Mouse (Mus musculus): ENCODE results near the gene BC028528. TPM values are rescaled to one million over a fixed set of nuclear protein-coding genes. Genes with fewer than 3 reads are reported as not detected.
"Not testable (repeated sequence)": the region's sequence is repeated elsewhere in the genome, so short reads cannot be mapped to it uniquely, and the experiment has no call there.

BC028528 gene
- 9.5 and 14.8 TPM in 2 replicates for polyA plus RNA-seq (2012; rRNA removed)

- DNase-seq (ENCODE audit: low read depth) = no peak
Measured at GRCm38 (mm10) chr3:95891211-95892065, at the start of gene BC028528. Gene BC028528, minus strand, starts transcription at chr3:95892005.

- no peak for DNase-seq (ENCODE audit: low read depth)
Measured at GRCm38 (mm10) chr3:95938835-95939234, 47.0 kb upstream of the BC028528 start.

- no peak for DNase-seq (ENCODE audit: low read depth)
Measured at GRCm38 (mm10) chr3:95938217-95938616, 46.4 kb upstream of the BC028528 start.

GRCm38 (mm10) chr3:95934448-95934847 lies 42.6 kb upstream of the BC028528 start:
- no peak for DNase-seq (ENCODE audit: low read depth)

DNA sequence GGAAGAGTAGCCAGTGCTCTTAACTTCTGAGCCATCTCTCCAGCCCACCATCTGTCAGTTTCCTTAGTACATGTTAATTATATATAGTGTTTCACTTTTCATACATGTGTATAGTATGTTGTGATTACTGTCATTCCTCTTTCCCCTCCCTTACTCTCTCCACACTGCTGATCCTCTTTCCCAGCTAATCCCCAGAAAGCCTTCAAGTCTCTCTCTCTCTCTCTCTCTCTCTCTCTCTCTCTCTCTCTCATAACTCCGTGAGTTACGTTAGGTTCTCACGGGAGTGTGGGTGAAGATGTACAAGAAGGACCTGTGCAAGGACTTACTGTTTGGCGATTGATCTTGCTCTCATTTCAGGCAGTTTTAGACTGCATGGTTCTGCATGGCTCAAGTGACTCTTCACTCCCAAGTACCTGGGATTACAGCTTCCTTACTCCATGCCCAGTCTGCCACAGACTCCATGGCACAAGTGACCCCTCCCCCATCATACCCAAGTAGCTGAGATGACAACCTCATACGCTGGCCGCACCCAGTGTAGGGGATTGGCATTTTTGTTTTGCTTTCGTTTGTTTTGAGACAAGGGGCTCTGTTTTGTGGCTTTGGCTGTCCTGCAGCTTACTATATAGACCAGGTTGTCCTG lies 41.4 kb upstream of the BC028528 start:
- no peak for DNase-seq (ENCODE audit: low read depth)

DNA sequence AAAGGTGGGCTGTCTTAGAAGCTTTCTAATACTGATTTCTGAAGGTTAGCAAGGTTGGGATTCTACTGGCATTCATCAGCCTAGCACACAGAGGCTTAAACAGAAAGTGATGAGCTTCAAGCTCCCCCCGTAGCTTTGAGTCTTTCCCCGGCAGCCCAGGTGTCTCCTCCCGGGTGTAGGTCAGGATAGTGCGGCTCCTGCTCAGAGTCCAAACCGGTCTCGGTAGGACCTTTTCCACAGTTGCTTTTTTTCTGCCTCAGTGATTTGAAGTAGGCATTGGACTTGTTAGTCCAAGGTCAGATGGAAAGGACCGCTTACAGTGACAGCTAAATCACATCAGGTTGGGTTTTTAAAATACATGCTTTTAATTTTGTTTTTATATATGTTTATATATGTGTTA lies 40.8 kb upstream of the BC028528 start:
- no peak for DNase-seq (ENCODE audit: low read depth)

- DNase-seq (ENCODE audit: low read depth) = no peak
Measured at GRCm38 (mm10) chr3:95932157-95932556, 40.4 kb upstream of the BC028528 start.

GRCm38 (mm10) chr3:95931471-95931870 lies 39.7 kb upstream of the BC028528 start:
- DNase-seq (ENCODE audit: low read depth) = no peak

DNA sequence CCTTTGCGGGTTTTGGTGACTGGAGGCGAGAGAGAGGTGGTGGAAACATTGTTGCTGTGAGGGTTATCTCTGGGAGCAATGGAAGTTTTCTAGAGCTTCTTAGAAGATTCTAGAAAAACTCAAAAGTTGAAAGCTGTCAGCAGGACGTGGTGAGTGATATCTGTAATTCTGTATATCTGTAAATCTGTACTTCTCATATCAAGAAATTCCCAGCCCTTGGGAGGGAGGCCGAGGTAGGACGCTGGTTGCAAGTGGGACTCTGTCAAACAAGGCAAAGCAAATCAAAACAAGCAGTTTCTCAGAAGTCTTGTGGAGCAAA lies 38.6 kb upstream of the BC028528 start:
- no peak for DNase-seq (ENCODE audit: low read depth)

- no peak for DNase-seq (ENCODE audit: low read depth)
Measured at GRCm38 (mm10) chr3:95929581-95930470, 38.0 kb upstream of the BC028528 start.

GRCm38 (mm10) chr3:95928658-95929503 lies 37.1 kb upstream of the BC028528 start, which contains the start of gene Anp32e:
Gene Anp32e, plus strand, starts transcription at chr3:95929246.
- peak; percentile 97 for DNase-seq (ENCODE audit: low read depth)

- no peak for DNase-seq (ENCODE audit: low read depth)
Measured at GRCm38 (mm10) chr3:95928261-95928657, 36.5 kb upstream of the BC028528 start.

GRCm38 (mm10) chr3:95925087-95925486 lies 33.3 kb upstream of the BC028528 start:
- DNase-seq (ENCODE audit: low read depth) = no peak

- DNase-seq (ENCODE audit: low read depth) = no peak
Measured at GRCm38 (mm10) chr3:95924185-95924584, 32.4 kb upstream of the BC028528 start.

GRCm38 (mm10) chr3:95923429-95923828 lies 31.6 kb upstream of the BC028528 start:
- DNase-seq (ENCODE audit: low read depth) = not testable (repeated sequence)

DNA sequence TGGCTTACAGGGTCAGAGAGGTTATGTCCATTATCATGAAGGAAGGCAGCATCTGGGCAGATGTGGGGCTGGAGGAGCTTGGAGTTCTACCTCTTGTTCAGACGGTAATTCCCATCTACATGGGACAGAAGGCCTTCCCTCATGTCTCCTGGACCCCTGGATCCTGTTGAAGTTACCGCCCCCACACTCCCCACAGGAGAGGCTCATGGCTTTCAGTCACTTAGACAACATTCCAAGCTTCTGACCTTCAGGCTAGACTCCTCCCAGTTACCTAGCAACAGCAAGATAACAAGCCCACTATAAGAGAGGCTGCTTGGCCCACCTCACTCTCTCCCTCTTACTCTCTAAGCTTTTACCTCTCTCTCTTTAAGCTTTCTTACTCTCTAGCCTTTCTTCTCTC lies 28.7 kb upstream of the BC028528 start:
- not testable (repeated sequence) for DNase-seq (ENCODE audit: low read depth)

DNA sequence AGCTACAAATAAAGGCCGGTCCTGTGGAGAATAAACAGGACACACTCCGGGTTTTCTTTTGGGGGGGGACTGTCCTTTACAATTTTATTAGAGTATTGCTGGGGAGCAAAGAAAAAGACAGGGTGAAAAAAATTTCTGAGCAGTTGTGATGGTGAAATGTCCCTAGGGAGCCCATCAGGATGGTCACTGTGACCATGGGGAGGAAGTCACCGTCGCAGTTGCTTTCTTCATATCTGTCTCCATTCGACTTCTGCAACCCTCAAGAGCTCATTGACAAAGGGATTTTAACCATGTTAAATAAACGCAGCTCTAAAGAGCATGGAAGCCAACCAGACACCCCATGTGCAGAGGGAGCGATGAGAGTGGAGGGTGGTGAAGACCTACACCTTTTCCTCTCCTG lies 25.0 kb upstream of the BC028528 start:
- no peak for DNase-seq (ENCODE audit: low read depth)

- no peak for DNase-seq (ENCODE audit: low read depth)
Measured at GRCm38 (mm10) chr3:95914706-95915105, 22.9 kb upstream of the BC028528 start.

DNA sequence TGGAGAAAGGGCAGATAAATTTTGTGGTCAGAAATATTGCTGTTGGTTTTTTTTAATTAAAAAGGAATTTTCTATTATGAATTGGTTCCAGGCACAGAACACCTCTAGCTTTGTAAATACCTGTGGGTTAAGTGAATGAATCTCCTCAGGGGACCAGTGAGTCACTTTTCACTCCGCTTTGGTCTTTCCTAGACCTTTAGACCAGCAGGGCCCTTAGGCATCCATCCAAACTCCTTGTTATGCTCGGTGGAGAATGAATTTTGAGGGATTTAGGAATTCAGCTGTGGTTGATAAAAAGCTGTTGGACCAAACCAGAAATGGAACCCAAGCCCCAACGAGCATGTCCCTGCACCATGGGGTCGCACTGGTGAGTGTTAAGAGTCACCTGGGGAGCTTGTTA lies 15.8 kb upstream of the BC028528 start:
- DNase-seq (ENCODE audit: low read depth) = no peak

DNA sequence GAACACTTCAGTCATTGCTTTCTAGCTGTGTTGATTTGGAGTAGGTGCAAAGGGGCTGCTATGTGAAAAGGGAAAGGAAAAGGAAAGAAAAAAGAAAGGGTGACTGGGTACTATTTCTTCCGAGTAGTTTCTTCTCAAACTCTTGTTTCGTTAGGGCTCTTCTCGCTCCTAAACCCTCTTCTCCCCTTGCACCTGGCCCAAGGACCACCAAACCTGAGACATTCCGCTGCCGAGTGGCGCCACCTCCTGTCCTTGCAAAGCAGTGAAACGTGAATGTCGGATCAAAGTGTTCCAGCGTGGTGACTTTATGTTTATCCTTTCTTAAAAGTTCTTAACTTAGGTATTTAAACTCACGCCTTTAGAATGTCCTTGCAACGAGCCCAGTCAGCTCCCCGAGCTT lies 15.1 kb upstream of the BC028528 start:
- DNase-seq (ENCODE audit: low read depth) = no peak

- no peak for DNase-seq (ENCODE audit: low read depth)
Measured at GRCm38 (mm10) chr3:95905940-95906492, 14.2 kb upstream of the BC028528 start.

All from gonadal fat pad, adult 2 months (tissue).